Mouse (Mus musculus) macrophage (primary cell): ENCODE data around the gene Clcn5. TPM values are rescaled to one million over a fixed set of nuclear protein-coding genes. Genes with fewer than 3 reads are reported as not detected.
A peak's percentile ranks its signal among the peaks of the same experiment; 100 is the strongest.

Experiments
- H3K27ac ChIP-seq: fragments of 350-480 bp; formaldehyde crosslinking; 2 replicates; pipeline ENCODE4 v1.9.0; 2021
- H3K36me3 ChIP-seq: fragments of 350-480 bp; formaldehyde crosslinking; 2 replicates; pipeline ENCODE4 v1.9.0; 2021; ENCODE audit errors: inconsistent target
- H3K4me3 ChIP-seq: fragments of 350-480 bp; formaldehyde crosslinking; 2 replicates; pipeline ENCODE4 v1.9.0; 2021; ENCODE audit errors: inconsistent target
- H3K79me2 ChIP-seq: fragments of 350-480 bp; formaldehyde crosslinking; 2 replicates; pipeline ENCODE4 v1.9.0; 2021; ENCODE audit errors: inconsistent target
- WGBS: methylation state at CpG from one replicate; pipeline ENCODE4 v1.1.7; 2026; ENCODE audit warnings: inconsistent platforms; ENCODE audit not compliant: missing documents; 5-methylcytosine and 5-hydroxymethylcytosine counted together
- polyA plus RNA-seq: library from polyadenylated mRNA; stranded (reverse); fragments of 250-400 nt; gene quantifications from 3 replicates; pipeline ENCODE4 v1.2.4, GENCODE M21; 2018; ENCODE audit warnings: inconsistent platforms
- total RNA-seq, 78 experiments: library from RNA; depleted of rRNA; stranded (reverse); fragments of 250-400 nt; gene quantifications; 1 replicate in 9 of 78; 2 replicates in 24 of 78; 3 replicates in 43 of 78; 4 replicates in 2 of 78; pipeline ENCODE4 v1.2.4; 2018; ENCODE audit warnings: inconsistent platforms in 56 of 78

Gene Clcn5
- 100 to 1,000 TPM in 10 of 26 experiments, 10 to 100 TPM in 16; 30.0 to 270 (median 67.0) TPM for total RNA-seq (2018; cell fraction: chromatin; rRNA removed)
- total RNA-seq (2018; cell fraction: cytosol; rRNA removed) = 100 to 1,000 TPM in 2 of 26 experiments, 10 to 100 TPM in 24; 26.9 to 126 (median 60.3) TPM
- total RNA-seq (2018; cell fraction: nucleus; rRNA removed) = 100 to 1,000 TPM in 13 of 26 experiments, 10 to 100 TPM in 13; 52.7 to 281 (median 101) TPM
- polyA plus RNA-seq = 23.6 to 68.1 TPM (median 25.9 TPM) in 3 replicates

- Histone ChIP-seq H3K36me3 (no peaks in the 10 kb centered on the region), H3K27ac (peak within 1 kb of the TSS; percentile 62), H3K79me2 (peaks cover 42% of the 10 kb centered on the region), H3K4me3 (peak within 1 kb of the TSS; percentile 51)
- 13% methylated on average over 27 of the region's 43 CpGs for WGBS
Measured at GRCm38 (mm10) chrX:7319089-7319721, at the start of gene Clcn5. TSS of gene Clcn5 (minus strand) at chrX:7319358.

DNA sequence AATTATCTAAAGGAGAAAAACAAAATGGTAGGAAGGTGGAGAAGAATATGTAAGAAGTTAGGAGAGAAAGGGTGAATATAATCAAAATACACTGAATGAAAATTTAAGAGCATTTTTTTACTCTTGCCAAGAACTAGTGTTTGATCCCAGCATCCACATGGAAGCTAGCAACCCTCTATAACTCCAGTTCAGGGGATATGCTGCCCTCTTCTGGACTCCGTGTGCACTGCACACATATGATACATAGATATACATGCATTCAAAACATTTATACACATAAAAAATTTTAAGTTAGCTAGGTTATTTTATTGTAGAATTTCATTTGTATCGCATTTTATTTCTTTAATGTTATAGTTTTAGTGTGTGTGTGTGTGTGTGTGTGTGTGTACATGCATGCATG, 6.3 kb upstream of the Clcn5 start:
- H3K27ac ChIP-seq = no peak overlapping the region
- no peak overlapping the region for H3K4me3 ChIP-seq
- WGBS = 64% methylated on average over 2 of the region's 2 CpGs
- no peaks in the 10 kb centered on the region for H3K79me2 ChIP-seq
- no peaks in the 10 kb centered on the region for H3K36me3 ChIP-seq

DNA sequence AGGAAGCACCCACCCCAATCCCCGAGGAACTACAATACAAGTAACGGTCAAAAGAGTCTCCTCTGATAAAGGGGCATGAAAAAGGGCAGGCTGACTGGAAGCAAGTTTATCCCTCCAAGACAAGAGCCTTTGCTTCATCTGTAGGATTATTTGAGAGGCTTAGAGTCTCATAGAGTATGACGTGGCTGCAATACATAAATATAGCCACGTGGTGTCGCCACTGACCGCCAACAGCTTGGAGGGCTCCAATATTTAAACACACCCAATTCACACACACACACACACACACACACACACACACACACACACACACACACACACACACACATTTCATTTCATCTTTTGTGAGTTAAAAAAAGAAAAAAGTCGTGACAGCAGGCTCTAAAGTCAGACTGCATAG, 3.1 kb upstream of the Clcn5 start:
- Histone ChIP-seq H3K36me3 (no peaks in the 10 kb centered on the region), H3K79me2 (peaks cover 11% of the 10 kb centered on the region; the same call in 1 of the 2 replicates), H3K27ac (no peak overlapping the region), H3K4me3 (no peak overlapping the region)
- 12% methylated on average over 6 of the region's 7 CpGs for whole genome bisulfite sequencing

DNA sequence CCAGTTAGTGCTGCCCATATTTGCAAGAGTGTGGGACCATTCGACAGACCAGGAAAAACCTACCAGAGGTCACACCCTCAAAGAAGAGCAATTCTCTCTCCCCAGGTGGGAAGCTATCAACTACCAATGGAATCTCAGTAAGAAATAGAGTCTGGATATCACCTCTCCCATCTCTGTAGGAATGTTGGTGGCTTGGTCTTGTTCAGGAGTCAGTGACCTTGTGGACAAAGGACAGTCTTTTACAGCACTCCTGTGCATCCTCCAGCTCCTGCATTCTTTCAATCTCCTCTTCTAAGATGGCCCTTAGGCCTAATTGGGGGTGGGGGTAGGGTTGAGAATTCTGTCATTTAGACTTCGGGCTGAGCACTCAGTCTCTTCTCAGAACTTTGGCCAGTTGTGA, 1.4 kb upstream of the Clcn5 start:
- Histone ChIP-seq H3K79me2 (peaks cover 28% of the 10 kb centered on the region; the same call in 1 of the 2 replicates), H3K27ac (no peak overlapping the region), H3K36me3 (no peaks in the 10 kb centered on the region), H3K4me3 (no peak overlapping the region)
- WGBS = 88% methylated on average over 2 of the region's 2 CpGs

GRCm38 (mm10) chrX:7318551-7319025, 570 bp downstream of the Clcn5 start:
- Histone ChIP-seq H3K79me2 (peaks cover 48% of the 10 kb centered on the region), H3K36me3 (no peaks in the 10 kb centered on the region), H3K4me3 (peak overlapping the region; percentile 51), H3K27ac (peak overlapping the region; percentile 62)
- 17% methylated on average over 19 of the region's 37 CpGs for WGBS

DNA sequence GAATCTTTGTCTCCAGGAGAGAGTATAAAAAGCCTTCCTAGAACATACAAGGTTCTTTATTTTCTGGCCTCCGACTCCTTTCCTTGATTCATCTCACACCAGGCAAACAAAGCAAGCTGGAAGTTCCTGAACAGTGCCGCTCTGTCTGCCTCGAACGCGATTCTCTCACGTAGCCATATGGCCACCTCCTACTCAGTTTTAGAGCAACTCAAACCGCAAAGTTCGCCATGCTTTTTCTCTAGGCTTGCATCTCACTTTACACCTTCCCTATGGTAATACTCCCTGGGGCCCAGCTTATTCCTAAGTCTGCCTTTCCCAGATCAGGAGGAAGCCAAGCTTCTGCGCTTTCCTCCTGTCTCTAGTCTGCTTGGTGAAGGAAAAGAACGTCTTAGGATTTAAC, 4.0 kb downstream of the Clcn5 start:
- Histone ChIP-seq H3K36me3 (no peaks in the 10 kb centered on the region), H3K4me3 (no peak overlapping the region), H3K79me2 (peaks cover 75% of the 10 kb centered on the region), H3K27ac (no peak overlapping the region)
- WGBS = 80% methylated on average over 9 of the region's 10 CpGs

GRCm38 (mm10) chrX:7314645-7315044, 4.5 kb downstream of the Clcn5 start:
- WGBS = 88% methylated on average over 4 of the region's 4 CpGs

GRCm38 (mm10) chrX:7308242-7308641, 10.9 kb downstream of the Clcn5 start:
- no peak overlapping the region for H3K4me3 ChIP-seq
- 42% methylated on average over 2 of the region's 2 CpGs for WGBS
- peaks cover 54% of the 10 kb centered on the region for H3K79me2 ChIP-seq
- H3K36me3 ChIP-seq = no peaks in the 10 kb centered on the region
- peak overlapping the region; percentile 27 for H3K27ac ChIP-seq

More at GRCm38 (mm10) chrX:7314645-7315044, 4.5 kb downstream of the Clcn5 start:
- Histone ChIP-seq H3K4me3 (no peak overlapping the region), H3K79me2 (peaks cover 80% of the 10 kb centered on the region), H3K27ac (no peak overlapping the region), H3K36me3 (no peaks in the 10 kb centered on the region)

- H3K4me3 ChIP-seq = no peak overlapping the region
- no peak overlapping the region for H3K27ac ChIP-seq
- H3K79me2 ChIP-seq = peaks cover 52% of the 10 kb centered on the region
- H3K36me3 ChIP-seq = no peaks in the 10 kb centered on the region
- WGBS = 89% methylated on average over 2 of the region's 5 CpGs
Measured at GRCm38 (mm10) chrX:7306861-7307260, 12.3 kb downstream of the Clcn5 start.

- Histone ChIP-seq H3K36me3 (no peaks in the 10 kb centered on the region), H3K27ac (peak overlapping the region; percentile 63), H3K4me3 (no peak overlapping the region), H3K79me2 (peaks cover 14% of the 10 kb centered on the region; the same call in 1 of the 2 replicates)
- WGBS = 24% methylated on average over 2 of the region's 2 CpGs
Measured at GRCm38 (mm10) chrX:7292981-7293380, 26.2 kb downstream of the Clcn5 start.

- H3K36me3 ChIP-seq = no peaks in the 10 kb centered on the region
- WGBS = 86% methylated on average over 8 of the region's 8 CpGs
- peak overlapping the region; percentile 63 for H3K27ac ChIP-seq
- H3K4me3 ChIP-seq = no peak overlapping the region
- H3K79me2 ChIP-seq = peaks cover 16% of the 10 kb centered on the region; the same call in 1 of the 2 replicates
Measured at GRCm38 (mm10) chrX:7292151-7292768, 26.9 kb downstream of the Clcn5 start.

DNA sequence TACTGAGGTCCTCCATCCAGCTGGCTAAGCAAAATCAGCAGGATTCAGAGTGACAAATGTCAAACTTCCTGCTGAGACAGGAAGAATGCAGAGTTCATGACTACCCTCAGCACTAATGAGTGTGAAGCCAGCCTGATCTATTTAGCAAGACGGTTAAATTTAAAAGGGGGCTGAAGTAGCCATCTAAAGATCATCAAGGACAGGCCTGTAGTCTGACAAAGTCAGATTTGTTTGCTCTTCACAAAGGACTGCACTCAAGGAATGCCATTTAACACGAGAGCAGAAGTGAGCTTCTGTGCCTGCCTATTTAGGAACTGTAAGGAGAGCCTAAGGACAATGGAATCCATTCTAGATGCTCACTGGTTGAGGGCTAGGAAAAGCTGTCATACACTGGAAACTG, 30.2 kb downstream of the Clcn5 start:
- Histone ChIP-seq H3K79me2 (peaks cover 34% of the 10 kb centered on the region; the same call in 1 of the 2 replicates), H3K36me3 (no peaks in the 10 kb centered on the region), H3K4me3 (no peak overlapping the region), H3K27ac (peak overlapping the region; percentile 81)
- 72% methylated on average over 2 of the region's 2 CpGs for WGBS

DNA sequence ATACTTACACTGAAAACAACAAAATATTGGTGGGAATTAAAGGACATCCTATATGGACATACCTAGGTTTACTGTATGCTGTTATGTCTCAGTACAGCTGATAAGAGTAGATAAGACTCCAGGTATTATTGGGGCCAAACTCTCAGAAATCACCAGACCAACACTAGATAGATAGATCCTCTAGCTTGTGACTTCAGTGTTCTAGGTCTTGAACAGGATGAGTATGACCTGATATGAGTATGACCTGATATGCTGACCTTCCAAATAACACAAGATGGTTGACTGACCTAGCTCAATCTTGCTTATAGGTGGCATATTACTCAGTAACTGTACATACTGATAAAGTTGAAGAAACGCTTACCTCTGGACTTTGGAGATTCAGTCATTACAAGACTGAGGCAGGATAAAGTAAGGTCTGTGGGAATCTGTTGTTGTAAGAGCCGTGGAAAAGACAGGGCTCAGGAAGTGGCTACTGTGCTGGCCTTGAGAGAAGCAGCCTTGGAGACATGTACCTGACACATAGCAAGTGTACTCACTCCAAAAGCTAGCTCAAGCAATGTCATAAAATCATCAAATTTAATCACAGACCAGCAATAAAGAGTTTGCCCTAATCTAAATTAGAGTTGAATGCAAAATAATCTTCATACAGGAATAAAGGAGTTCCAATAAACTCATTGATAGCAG, 32.0 kb downstream of the Clcn5 start:
- WGBS = 97% methylated on average over 2 of the region's 2 CpGs
- Histone ChIP-seq H3K36me3 (no peaks in the 10 kb centered on the region), H3K79me2 (peaks cover 32% of the 10 kb centered on the region; the same call in 1 of the 2 replicates), H3K4me3 (no peak overlapping the region), H3K27ac (no peak overlapping the region)

DNA sequence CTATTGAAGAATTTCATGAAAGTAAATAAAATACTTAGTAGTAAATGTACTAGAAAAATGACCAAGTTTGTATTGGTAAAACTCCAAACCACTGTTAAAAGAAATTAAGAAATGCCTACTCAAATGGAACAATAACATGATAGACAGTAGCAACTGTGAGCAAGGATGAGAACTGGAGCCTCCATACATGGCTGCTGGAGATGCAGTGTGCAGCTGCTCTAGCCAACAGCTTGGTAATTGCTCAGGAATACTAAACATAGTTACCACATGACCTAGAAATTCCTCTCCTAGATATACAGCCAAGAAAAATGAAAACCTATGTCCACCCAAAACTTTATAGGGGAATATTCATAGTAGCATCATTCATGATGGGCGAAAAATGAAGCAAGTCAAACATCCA, 36.5 kb downstream of the Clcn5 start:
- Histone ChIP-seq H3K4me3 (no peak overlapping the region), H3K36me3 (no peaks in the 10 kb centered on the region), H3K79me2 (peaks cover 19% of the 10 kb centered on the region; the same call in 1 of the 2 replicates), H3K27ac (no peak overlapping the region)
- 100% methylated on average over 1 of the region's 1 CpGs for WGBS
